ENCODE assay signal across 11 mouse cellular contexts in the genomic region with DNA sequence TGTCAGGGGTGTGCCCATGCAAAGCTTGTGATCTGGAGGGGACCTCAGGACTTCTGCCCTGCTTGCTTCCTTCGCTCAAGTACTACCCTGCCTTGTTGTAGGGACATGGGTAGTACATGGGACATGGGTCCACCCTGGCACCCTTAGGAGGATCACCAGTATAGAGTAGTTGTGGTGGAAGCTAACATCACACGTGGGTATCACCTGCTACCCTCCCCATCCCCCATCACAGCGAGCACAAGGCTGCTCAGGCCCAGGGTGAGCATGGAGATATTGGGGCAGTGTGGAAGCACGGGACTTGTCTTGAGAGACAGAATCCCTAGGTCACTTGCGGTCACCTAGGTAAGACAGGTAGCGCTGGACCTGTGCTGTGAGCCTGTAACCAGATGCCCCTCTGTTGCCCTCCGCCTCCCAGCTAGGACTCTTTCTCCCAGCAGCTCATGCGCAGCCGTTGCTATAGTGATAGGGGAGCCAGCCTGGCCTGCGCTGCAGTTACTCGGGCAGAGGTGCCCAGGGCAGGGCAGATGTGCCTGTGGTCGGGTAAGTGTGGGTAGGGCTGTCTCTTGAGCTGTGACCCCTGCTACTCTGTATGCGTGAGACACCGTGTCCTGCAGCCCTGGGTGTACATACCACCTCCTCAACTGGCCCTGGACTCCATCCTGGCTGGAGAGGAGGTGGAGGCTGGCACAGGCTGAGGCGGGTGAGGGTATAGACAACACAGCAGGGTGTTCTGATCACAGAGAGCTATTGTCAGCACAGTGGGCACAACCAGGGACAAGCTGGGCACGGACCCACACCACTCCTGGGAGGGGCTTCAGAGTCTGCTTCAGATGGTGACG. TPM values are rescaled to one million over a fixed set of nuclear protein-coding genes. Genes with fewer than 3 reads are reported as not detected.
DNase-seq lines count a peak whose midpoint lies in the region; ATAC-seq and TF ChIP-seq lines count a peak whose summit lies in the region.
"Had no signal": no experiment of that assay in that cellular context is flagged by ENCODE, and none has a peak within 500 bp of the region (broad histone marks: within the 10 kb centered on the region; RNA-seq: fewer than 3 reads in every experiment).

No protein-coding gene starts in this region.

- no peak overlapping the region for H3K27ac ChIP-seq in thymus, adult 2 months (ENCODE audit: control insufficient read depth, insufficient read depth, low read length)
- H3K27ac ChIP-seq: liver, embryonic 14.5 days had no signal

- no peak for ATAC-seq in erythroid progenitor cell, adult 5-6 weeks (replicated peaks; ENCODE audit: low FRiP score, poor library complexity, severe bottlenecking)

- DNase-seq in frontal cortex, postnatal 36 days (ENCODE audit: low spot score in 2 of 2) = peak; percentile 22 to 42
- DNase-seq in frontal cortex, postnatal 10 days (ENCODE audit: low spot score in 2 of 2) = no peak
- peak; percentile 46 to 49 for DNase-seq in cerebellum, postnatal 14 days
- DNase-seq in kidney, adult 11 months = peak; percentile 60
- DNase-seq in left cerebral cortex, postnatal 25 days (ENCODE audit: low spot score in 2 of 2) = peak; percentile 35 to 42
- DNase-seq in urinary bladder, adult 18-20 months (ENCODE audit: low spot score in 2 of 2) = no peak
- DNase-seq in thymus, adult 2 months = no peak

- no peak for TF ChIP-seq POLR2A in thymus, adult 2 months (IDR thresholded peaks at IDR 0.05; ENCODE audit: control insufficient read depth, extremely low read depth, insufficient read depth, low read length, poor library complexity)

- 73% methylated on average over 17 of the region's 17 CpGs for WGBS in thymus, adult 2 months

- peaks cover 24% of the 10 kb centered on the region for H3K4me1 ChIP-seq in thymus, adult 2 months (replicated peaks; ENCODE audit: control insufficient read depth, insufficient read depth, low read length)

- no peaks in the 10 kb centered on the region for H3K27me3 ChIP-seq in thymus, adult 2 months (ENCODE audit: control insufficient read depth, insufficient read depth, low read length)
- H3K27me3 ChIP-seq: CH12.LX had no signal

- intact Hi-C loops in left cerebral cortex, postnatal 25 days (cut with DNase I) = no loop called here

- H3K36me3 ChIP-seq in thymus, adult 2 months (ENCODE audit: control insufficient read depth, insufficient read depth, low read length) = no peaks in the 10 kb centered on the region

- H3K4me3 ChIP-seq in thymus, adult 2 months (ENCODE audit: control insufficient read depth, insufficient read depth, low read length) = no peak overlapping the region
- H3K4me3 ChIP-seq: erythroblast, embryonic 14.5 days had no signal

- TF ChIP-seq CTCF in thymus, adult 2 months (IDR thresholded peaks at IDR 0.05; ENCODE audit: borderline replicate concordance, control insufficient read depth, extremely low read depth, insufficient read depth, low read length, poor library complexity) = no peak

RNA-seq across cellular contexts. Expression of a gene that starts 2.1 kb away (rescaled TPM):
- total RNA-seq in left cerebral cortex, postnatal 25 days (2021) = 100 to 1,000 TPM; 154 to 165 TPM
- 5.0 and 5.8 TPM in 2 replicates for total RNA-seq in erythroid progenitor cell, adult 5-6 weeks (2015; ENCODE audit: low replicate concordance)
- 1.3 and 2.4 TPM in 2 replicates for total RNA-seq in erythroid progenitor cell, adult 5-6 weeks (2017; ENCODE audit: low replicate concordance)
- 86.6 and 100 TPM in 2 replicates for polyA plus RNA-seq in thymus, adult 2 months (2012; rRNA removed)

RNA-seq across cellular contexts. Expression of a gene that starts 7.5 kb away (rescaled TPM):
- under 1 TPM; 0.32 to 0.37 TPM for total RNA-seq in left cerebral cortex, postnatal 25 days (2021)
- 4.3 TPM in 1 of 2 replicates, not detected in the other for total RNA-seq in erythroid progenitor cell, adult 5-6 weeks (2015; ENCODE audit: low replicate concordance)
- 0.77 TPM in 1 of 2 replicates, not detected in the other for total RNA-seq in erythroid progenitor cell, adult 5-6 weeks (2017; ENCODE audit: low replicate concordance)
- polyA plus RNA-seq in thymus, adult 2 months (2012; rRNA removed) = 1.9 and 2.0 TPM in 2 replicates

RNA-seq across cellular contexts. Expression of a gene that starts 26.0 kb away (rescaled TPM):
- total RNA-seq in left cerebral cortex, postnatal 25 days (2021) = under 1 TPM in 1 of 2 experiments, not detected in 1; 0.69 TPM
- total RNA-seq in erythroid progenitor cell, adult 5-6 weeks (2015; ENCODE audit: low replicate concordance) = not detected in 2 replicates
- total RNA-seq in erythroid progenitor cell, adult 5-6 weeks (2017; ENCODE audit: low replicate concordance) = not detected in 2 replicates
- polyA plus RNA-seq in thymus, adult 2 months (2012; rRNA removed) = 11.6 and 17.3 TPM in 2 replicates
- polyA plus RNA-seq: erythroblast, embryonic 14.5 days had no signal

RNA-seq across cellular contexts. Expression of a gene that starts 30.3 kb away (rescaled TPM):
- 10 to 100 TPM; 68.6 to 81.0 TPM for total RNA-seq in left cerebral cortex, postnatal 25 days (2021)
- 17.6 and 24.5 TPM in 2 replicates for total RNA-seq in erythroid progenitor cell, adult 5-6 weeks (2015; ENCODE audit: low replicate concordance)
- 5.3 TPM in 1 of 2 replicates, not detected in the other for total RNA-seq in erythroid progenitor cell, adult 5-6 weeks (2017; ENCODE audit: low replicate concordance)
- polyA plus RNA-seq in thymus, adult 2 months (2012; rRNA removed) = 165 and 192 TPM in 2 replicates

RNA-seq across cellular contexts. Expression of a gene that starts 31.5 kb away (rescaled TPM):
- 100 to 1,000 TPM; 331 to 339 TPM for total RNA-seq in left cerebral cortex, postnatal 25 days (2021)
- not detected in 2 replicates for total RNA-seq in erythroid progenitor cell, adult 5-6 weeks (2015; ENCODE audit: low replicate concordance)
- not detected in 2 replicates for total RNA-seq in erythroid progenitor cell, adult 5-6 weeks (2017; ENCODE audit: low replicate concordance)
- 28.4 and 30.8 TPM in 2 replicates for polyA plus RNA-seq in thymus, adult 2 months (2012; rRNA removed)
- polyA plus RNA-seq: erythroblast, embryonic 14.5 days had no signal

Comparison
In these comparisons a context has a peak if more than half of its experiments do, and no peak if none do; other contexts are left out.
1. DNase-seq: peak in frontal cortex, postnatal 36 days (2 of 2), cerebellum, postnatal 14 days (2 of 2), kidney, adult 11 months (single experiment) and left cerebral cortex, postnatal 25 days (2 of 2); none in frontal cortex, postnatal 10 days (0 of 2), urinary bladder, adult 18-20 months (0 of 2) and thymus, adult 2 months (single experiment).
2. RNA of a gene that starts 2.1 kb away (total RNA-seq): 154 to 165 TPM in left cerebral cortex, postnatal 25 days; 1.3 to 5.8 TPM in erythroid progenitor cell, adult 5-6 weeks; every median in the first group is over 10 times any median in the second.